Mouse (Mus musculus) cerebellum, adult 2 months (tissue): ENCODE measurements around the gene Foxk1.

Source experiments
- CTCF ChIP-seq: fragments of 200-500 bp; IDR thresholded peaks from 2 replicates; pipeline ENCODE4 v1.5.1; 2011; ENCODE audit warnings: low read depth, mild to moderate bottlenecking, control low read depth, low read length, moderate library complexity, borderline replicate concordance; ENCODE audit not compliant: insufficient read depth
- POLR2A ChIP-seq: fragments of 200-500 bp; IDR thresholded peaks from 2 replicates; pipeline ENCODE4 v1.6.1; 2011; ENCODE audit warnings: low read length, control low read depth, borderline replicate concordance; ENCODE audit not compliant: insufficient read depth

DNA sequence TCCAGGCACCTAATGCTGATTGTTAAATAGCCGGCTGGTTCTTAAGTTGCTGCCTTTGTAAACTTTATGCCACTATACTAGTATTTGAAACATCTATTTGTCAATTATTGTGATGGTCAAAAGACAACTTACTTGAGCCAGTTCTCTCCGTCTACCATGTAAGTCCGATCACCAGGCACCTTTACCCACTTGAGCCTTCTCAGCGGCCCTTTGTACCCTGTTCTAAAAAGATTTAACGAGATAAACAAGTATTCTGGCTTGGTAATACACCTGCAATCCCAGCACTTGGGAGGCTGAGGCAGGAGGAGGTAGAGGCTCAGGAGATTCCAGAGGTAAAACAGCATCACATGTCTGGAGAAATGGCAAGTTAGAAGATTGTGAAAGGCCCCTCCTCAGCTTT lies 33.2 kb upstream of the Foxk1 start:
- TF ChIP-seq CTCF, result no peak
- TF ChIP-seq POLR2A, result no peak
